Mouse (Mus musculus): ENCODE measurements around the gene Gm11172. TPM values are rescaled to one million over a fixed set of nuclear protein-coding genes. Genes with fewer than 3 reads are reported as not detected.
A peak's percentile ranks its signal among the peaks of the same experiment; 100 is the strongest.
"Not testable (repeated sequence)": the region's sequence is repeated elsewhere in the genome, so short reads cannot be mapped to it uniquely, and the experiment has no call there.

The Gm11172 gene
- total RNA-seq, 1 experiment from 2014 or later = not detected

- ATAC-seq (ENCODE audit: extremely low read depth, insufficient number of reproducible peaks, low FRiP score, poor library complexity, severe bottlenecking) = no peak
Observed at GRCm38 (mm10) chr16:10783883-10784792, 28.6 kb upstream of the Gm11172 start.

GRCm38 (mm10) chr16:10784793-10785370 is 27.8 kb upstream of the Gm11172 start:
- ATAC-seq (ENCODE audit: extremely low read depth, insufficient number of reproducible peaks, low FRiP score, poor library complexity, severe bottlenecking) = peak; percentile 47

GRCm38 (mm10) chr16:10785371-10786231 is 27.1 kb upstream of the Gm11172 start, which contains the start of gene Socs1:
TSS of gene Socs1 (minus strand) at chr16:10785536.
- ATAC-seq (ENCODE audit: extremely low read depth, insufficient number of reproducible peaks, low FRiP score, poor library complexity, severe bottlenecking) = peak; percentile 58

DNA sequence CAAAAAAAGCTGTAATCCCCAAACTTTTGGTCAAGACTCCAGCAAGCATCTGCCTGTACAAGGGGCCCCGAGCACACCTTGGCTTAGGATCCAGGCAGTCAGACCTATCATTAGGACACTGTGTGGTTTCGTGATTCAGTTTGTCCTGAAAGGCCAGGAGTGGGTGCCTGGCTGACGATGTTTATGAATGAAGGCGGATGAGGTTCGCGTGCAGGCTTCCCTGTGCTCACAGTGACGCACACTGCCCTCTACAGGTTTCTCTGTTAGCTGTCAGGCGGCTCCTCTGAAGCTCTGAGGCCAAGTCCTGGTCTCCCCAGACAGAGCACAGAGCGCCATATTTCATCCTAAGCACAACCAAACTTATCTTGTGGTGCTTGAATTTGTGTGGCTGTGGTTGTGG is 26.4 kb upstream of the Gm11172 start:
- ATAC-seq (ENCODE audit: extremely low read depth, insufficient number of reproducible peaks, low FRiP score, poor library complexity, severe bottlenecking) = peak; percentile 76

DNA sequence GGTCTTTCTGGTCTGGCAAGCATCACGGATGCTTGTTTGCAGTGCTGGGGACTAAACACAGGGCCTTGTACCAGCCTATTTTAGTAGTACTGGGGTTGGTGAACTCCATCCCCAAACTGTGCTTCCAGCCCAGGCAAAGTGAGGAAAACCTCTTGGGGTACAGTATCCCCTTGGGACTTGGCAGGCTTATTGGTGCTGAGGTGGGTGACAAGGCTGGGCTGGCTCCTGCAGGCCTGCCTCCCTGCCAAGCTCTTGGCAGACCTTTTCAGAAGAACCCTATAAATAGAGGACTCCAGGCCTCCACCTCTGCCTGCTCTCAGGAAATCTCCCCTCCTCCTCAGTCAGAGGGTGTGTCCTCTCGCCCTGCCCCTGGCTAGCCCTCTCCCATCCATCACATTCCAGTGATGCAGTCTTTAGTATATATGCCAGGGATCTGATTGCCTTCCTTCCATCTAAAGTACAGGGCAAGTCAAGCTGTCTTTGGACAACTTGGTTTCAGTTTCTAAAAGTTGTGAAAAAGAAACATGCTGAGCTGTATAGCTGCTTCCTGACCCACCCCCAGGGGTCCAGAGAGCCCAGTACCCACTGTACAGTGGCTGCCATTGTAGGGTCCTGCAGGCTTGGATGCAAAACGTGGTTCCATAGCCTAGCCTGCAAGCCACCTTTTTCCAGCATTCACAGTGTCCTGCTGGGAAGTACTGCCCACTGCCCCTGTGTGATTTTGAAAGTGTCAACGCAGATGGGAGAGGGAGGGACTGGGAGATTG is 25.8 kb upstream of the Gm11172 start:
- ATAC-seq (ENCODE audit: extremely low read depth, insufficient number of reproducible peaks, low FRiP score, poor library complexity, severe bottlenecking) = no peak

DNA sequence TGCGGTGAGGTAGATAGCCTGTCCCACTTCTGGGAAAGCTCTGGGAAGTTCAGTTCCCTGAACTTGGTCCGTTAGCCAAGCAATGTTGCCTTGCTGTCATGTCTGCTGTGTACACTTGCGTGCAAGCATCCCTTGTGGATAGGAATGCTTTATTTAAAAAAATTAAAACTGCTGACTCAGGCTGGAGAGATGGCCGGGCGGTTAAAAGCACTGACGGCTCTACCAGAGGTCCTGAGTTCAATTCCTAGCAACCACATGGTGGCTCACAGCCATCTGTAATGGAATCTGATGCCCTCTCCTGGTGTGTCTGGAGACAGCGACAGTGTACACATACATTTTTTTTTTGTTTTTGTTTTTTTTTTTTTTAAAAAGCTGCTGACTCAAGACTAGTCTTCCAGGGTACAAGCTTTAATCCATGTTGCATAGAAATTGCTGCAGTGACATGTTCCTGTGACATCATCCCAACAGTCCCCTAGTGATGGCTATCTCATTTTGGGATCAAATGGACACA is 25.1 kb upstream of the Gm11172 start:
- ATAC-seq (ENCODE audit: extremely low read depth, insufficient number of reproducible peaks, low FRiP score, poor library complexity, severe bottlenecking) = no peak

DNA sequence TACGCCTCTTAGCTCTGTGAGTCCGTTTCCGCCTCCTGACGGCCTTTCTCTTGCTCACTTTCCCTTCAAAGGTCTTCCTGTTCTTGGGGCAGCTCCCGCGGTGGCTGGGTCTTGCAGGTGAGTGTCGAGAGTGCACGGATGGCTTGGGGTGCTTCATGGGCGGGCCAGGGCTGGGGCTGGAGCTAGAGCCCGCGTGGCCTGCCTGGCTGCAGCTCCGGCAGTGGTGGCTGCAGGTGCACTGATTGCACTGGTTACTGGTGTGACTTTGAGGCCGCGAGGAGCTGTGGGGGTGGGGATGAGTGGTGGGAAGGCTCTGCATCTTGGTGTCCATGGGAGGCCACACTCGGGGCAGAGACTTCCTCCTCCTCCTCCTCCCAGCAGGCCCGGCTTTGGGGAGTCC is 24.4 kb upstream of the Gm11172 start, which contains the start of gene Tnp2:
Gene Tnp2 (minus strand): TSS at position 390 of the 400 bp plus-strand sequence.
- no peak for ATAC-seq (ENCODE audit: extremely low read depth, insufficient number of reproducible peaks, low FRiP score, poor library complexity, severe bottlenecking)

- no peak for ATAC-seq (ENCODE audit: extremely low read depth, insufficient number of reproducible peaks, low FRiP score, poor library complexity, severe bottlenecking)
Observed at GRCm38 (mm10) chr16:10788866-10789265, 23.8 kb upstream of the Gm11172 start.

DNA sequence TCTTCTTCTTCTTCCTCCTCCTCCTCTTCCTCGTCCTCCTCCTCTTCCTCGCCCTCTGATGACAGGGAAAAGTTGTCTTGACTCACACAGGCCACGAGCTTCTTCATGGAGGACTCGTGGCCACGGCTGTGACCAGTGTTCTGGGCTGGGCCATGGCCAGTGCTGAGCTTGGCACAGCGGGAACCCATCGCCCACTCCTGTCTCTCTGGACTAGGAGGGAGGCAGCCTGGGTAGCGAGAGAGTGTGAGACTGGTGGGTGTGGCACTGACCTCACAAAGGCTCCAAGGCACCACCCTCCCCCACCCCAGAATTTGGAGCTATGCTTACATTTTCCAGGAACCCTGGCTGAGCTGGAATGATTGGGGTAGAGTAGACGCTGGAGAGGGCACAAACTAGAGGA is 22.0 kb upstream of the Gm11172 start, which contains the start of gene Prm3:
Gene Prm3 (minus strand): TSS at position 213 of the 400 bp plus-strand sequence.
- ATAC-seq (ENCODE audit: extremely low read depth, insufficient number of reproducible peaks, low FRiP score, poor library complexity, severe bottlenecking) = no peak

GRCm38 (mm10) chr16:10796034-10796433 is 16.7 kb upstream of the Gm11172 start, which contains the start of gene Prm2:
TSS of gene Prm2 (minus strand) at chr16:10796134.
- ATAC-seq (ENCODE audit: extremely low read depth, insufficient number of reproducible peaks, low FRiP score, poor library complexity, severe bottlenecking) = no peak

- ATAC-seq (ENCODE audit: extremely low read depth, insufficient number of reproducible peaks, low FRiP score, poor library complexity, severe bottlenecking) = not testable (repeated sequence)
Observed at GRCm38 (mm10) chr16:10802420-10802819, 10.3 kb upstream of the Gm11172 start.

DNA sequence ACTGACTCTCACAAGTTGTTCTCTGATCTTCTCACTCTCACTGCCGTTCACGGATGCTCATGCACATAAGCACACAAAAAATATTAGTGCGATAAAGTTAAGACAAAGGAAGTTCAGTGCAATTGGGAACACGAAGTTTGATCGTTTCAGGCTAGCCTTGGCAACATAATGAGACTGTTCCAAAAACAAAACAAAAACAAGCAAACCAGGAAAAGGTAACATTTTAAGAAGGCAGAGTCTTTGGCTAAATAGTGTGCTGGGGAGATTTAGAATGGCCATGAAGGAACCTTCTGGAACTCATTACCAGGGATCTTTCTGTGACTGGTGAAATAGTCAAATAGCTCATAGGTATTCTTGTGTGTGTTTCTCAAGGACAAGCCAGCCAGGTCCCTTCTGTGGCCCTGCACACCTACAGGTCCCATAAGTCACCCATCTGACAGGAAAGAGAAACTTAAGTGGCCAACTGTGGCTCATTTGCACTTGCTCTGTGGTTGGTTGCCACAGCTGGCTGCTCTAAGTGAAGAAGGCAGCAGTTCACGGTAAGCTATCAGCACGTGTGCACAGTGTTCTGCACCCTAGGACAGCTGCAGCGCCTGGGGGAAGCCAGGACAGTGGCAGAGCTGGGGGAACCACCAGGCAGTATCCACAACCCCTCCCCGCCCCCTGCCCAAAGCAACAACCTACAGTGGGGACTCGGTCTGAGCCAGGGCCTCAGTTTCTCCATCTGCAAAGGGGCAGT is 6.8 kb upstream of the Gm11172 start, which contains the start of gene Prm1:
Gene Prm1 (minus strand): TSS at position 51 of the 739 bp plus-strand sequence.
- peak; percentile 58 for ATAC-seq (ENCODE audit: extremely low read depth, insufficient number of reproducible peaks, low FRiP score, poor library complexity, severe bottlenecking)

- ATAC-seq (ENCODE audit: extremely low read depth, insufficient number of reproducible peaks, low FRiP score, poor library complexity, severe bottlenecking) = no peak
Observed at GRCm38 (mm10) chr16:10810376-10810775, 2.3 kb upstream of the Gm11172 start.

DNA sequence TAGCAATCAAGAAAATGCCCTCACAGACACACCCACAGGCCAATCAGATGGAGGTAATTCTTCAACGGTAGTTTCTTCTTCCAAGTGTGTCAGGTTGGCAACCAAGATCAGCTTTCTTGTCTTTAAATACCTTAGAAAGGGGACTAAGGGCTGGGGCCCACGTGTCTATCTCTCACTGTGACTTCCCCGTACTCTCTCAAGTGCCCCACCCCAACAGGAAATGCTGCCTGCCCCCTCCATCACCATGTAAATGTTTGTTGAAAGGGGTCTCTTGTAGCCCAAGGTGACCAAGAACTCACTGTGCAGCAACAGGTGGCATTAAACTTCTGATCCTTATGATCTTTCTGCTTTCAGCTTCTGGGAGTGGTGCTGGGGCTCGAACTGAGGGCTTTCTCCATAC is 1.0 kb downstream of the Gm11172 start:
- ATAC-seq (ENCODE audit: extremely low read depth, insufficient number of reproducible peaks, low FRiP score, poor library complexity, severe bottlenecking) = no peak

- ATAC-seq (ENCODE audit: extremely low read depth, insufficient number of reproducible peaks, low FRiP score, poor library complexity, severe bottlenecking) = peak; percentile 7; the same call in 1 of the 2 replicates
Observed at GRCm38 (mm10) chr16:10814864-10815263, 2.1 kb downstream of the Gm11172 start.

DNA sequence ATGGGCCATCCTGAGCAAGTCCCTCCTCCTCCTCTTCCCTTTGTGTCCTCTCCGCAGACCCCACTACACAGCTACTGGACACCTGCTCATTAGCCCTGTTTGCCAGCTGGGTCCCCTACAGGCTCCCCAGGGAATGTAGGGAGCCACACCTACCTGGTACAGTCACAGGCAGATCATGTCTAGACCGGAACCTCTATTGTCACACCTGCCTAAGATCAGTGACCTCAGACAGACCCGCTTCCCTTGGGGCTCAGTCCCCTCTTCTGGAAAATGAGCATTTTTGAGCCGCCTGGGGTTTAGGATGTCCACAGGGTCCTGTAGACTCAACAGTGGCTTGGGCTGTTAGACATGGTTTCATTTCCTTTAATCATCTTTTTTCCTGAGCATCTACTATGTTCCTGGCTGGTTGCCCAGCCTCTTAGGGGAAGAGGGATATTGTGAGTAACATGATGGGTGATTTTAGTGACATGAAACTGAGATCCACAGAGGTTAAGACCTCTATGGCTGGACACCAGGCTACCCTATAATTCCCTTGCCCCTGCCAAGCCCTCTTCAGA is 5.9 kb downstream of the Gm11172 start:
- ATAC-seq (ENCODE audit: extremely low read depth, insufficient number of reproducible peaks, low FRiP score, poor library complexity, severe bottlenecking) = peak; percentile 17; the same call in 1 of the 2 replicates

GRCm38 (mm10) chr16:10819966-10820365 is 7.3 kb downstream of the Gm11172 start:
- no peak for ATAC-seq (ENCODE audit: extremely low read depth, insufficient number of reproducible peaks, low FRiP score, poor library complexity, severe bottlenecking)
